Mouse (Mus musculus): ENCODE results near the gene G530012D18Rik.
"Not testable (repeated sequence)": the region's sequence is repeated elsewhere in the genome, so short reads cannot be mapped to it uniquely, and the experiment has no call there.

DNA sequence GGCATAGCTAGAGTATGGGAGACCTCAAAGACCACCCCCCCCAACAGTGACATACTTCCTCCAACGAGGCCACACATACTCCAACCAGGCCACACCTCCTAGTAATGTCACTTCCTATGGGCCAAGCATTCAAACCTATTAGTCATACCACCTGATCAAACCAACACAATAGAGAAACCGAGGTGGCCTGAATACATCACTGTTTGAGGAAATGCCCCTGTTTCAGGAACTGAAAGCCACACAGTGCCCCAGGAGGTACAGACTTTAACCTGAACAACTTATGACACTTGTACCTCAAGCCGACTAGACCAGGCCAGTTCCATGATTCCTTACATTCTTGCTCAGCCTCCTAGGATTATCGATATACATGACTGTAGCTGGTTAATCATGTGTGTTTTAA, 31.7 kb upstream of the G530012D18Rik start:
- TF ChIP-seq CTCF, EP300 (IDR thresholded peaks at IDR 0.05): not testable (repeated sequence)
